Mouse (Mus musculus) midbrain, embryonic 14.5 days (tissue): ENCODE data around the gene Mboat2. TPM values are rescaled to one million over a fixed set of nuclear protein-coding genes. Genes with fewer than 3 reads are reported as not detected.
A peak's percentile ranks its signal among the peaks of the same experiment; 100 is the strongest.

Experiments used
- ATAC-seq: fragments of 200-750 bp; cut with Nextera tagmentation; 2 replicates; pipeline ENCODE4 v1.8.0; 2017; ENCODE audit warnings: moderate number of reproducible peaks, moderate library complexity; ENCODE audit not compliant: low FRiP score, low TSS enrichment
- DNase-seq: peaks from one replicate; pipeline ENCODE4 v3.0.0-alpha.2; 2015
- H3K27ac ChIP-seq: fragments of 300-500 bp; sonication (generic); replicated peaks from 2 replicates; pipeline ENCODE4 v1.5.1; 2014; ENCODE audit warnings: mild to moderate bottlenecking, low read depth, low read length, moderate library complexity
- H3K27me3 ChIP-seq: fragments of 300-500 bp; sonication (generic); 2 replicates; pipeline ENCODE4 v1.6.1; 2014; ENCODE audit warnings: low read length, control low read depth, mixed read lengths; ENCODE audit not compliant: control insufficient read depth, insufficient read depth
- H3K36me3 ChIP-seq: fragments of 300-500 bp; sonication (generic); 2 replicates; pipeline ENCODE4 v1.6.1; 2014; ENCODE audit warnings: low read length, control low read depth; ENCODE audit not compliant: control insufficient read depth, insufficient read depth
- H3K4me1 ChIP-seq: fragments of 300-500 bp; sonication (generic); 2 replicates; pipeline ENCODE4 v1.6.1; 2014; ENCODE audit warnings: mild to moderate bottlenecking, antibody characterized with exemption, low read length, control low read depth; ENCODE audit not compliant: control insufficient read depth, insufficient read depth
- H3K4me2 ChIP-seq: fragments of 300-500 bp; sonication (generic); 2 replicates; pipeline ENCODE4 v1.6.1; 2014; ENCODE audit warnings: mild to moderate bottlenecking, low read length, moderate library complexity
- H3K4me3 ChIP-seq: fragments of 300-500 bp; sonication (generic); replicated peaks from 2 replicates; pipeline ENCODE4 v1.5.1; 2014; ENCODE audit warnings: low read depth, low read length
- H3K9ac ChIP-seq: fragments of 300-500 bp; sonication (generic); replicated peaks from 2 replicates; pipeline ENCODE4 v1.6.1; 2014; ENCODE audit warnings: mild to moderate bottlenecking, low read length, moderate library complexity
- H3K9me3 ChIP-seq: fragments of 300-500 bp; sonication (generic); 2 replicates; pipeline ENCODE4 v1.6.1; 2016; ENCODE audit warnings: low read length, control low read depth, mixed read lengths; ENCODE audit not compliant: control insufficient read depth
- WGBS: fragments of 180-500 bp; shearing (Covaris S2); extraction: QIAGEN DNeasy Blood & Tissue Kit; methylation state at CpG from one replicate; pipeline ENCODE4 v1.1.7; 2014; 5-methylcytosine and 5-hydroxymethylcytosine counted together
- polyA plus RNA-seq: library from polyadenylated mRNA; unstranded; fragments of >200 nt; fragmentation: Nextera tagmentation; extraction: Ambion mirVana; gene quantifications from 2 replicates; pipeline ENCODE4 v1.2.1, GENCODE M21; 2014

The Mboat2 gene
- polyA plus RNA-seq, 1 experiment from 2014 or later: 91.0 TPM

GRCm38 (mm10) chr12:24886800-24887199, 56.1 kb downstream of the Mboat2 start:
- no peaks in the 10 kb centered on the region for H3K27me3 ChIP-seq
- H3K4me2 ChIP-seq: no peak overlapping the region
- ATAC-seq: no peak
- no peak overlapping the region for H3K4me3 ChIP-seq
- H3K9me3 ChIP-seq: no peaks in the 10 kb centered on the region
- H3K4me1 ChIP-seq: no peaks in the 10 kb centered on the region
- peaks cover 44% of the 10 kb centered on the region for H3K36me3 ChIP-seq
- no peak overlapping the region for H3K27ac ChIP-seq
- no peak for DNase-seq
- H3K9ac ChIP-seq: no peak overlapping the region

DNA sequence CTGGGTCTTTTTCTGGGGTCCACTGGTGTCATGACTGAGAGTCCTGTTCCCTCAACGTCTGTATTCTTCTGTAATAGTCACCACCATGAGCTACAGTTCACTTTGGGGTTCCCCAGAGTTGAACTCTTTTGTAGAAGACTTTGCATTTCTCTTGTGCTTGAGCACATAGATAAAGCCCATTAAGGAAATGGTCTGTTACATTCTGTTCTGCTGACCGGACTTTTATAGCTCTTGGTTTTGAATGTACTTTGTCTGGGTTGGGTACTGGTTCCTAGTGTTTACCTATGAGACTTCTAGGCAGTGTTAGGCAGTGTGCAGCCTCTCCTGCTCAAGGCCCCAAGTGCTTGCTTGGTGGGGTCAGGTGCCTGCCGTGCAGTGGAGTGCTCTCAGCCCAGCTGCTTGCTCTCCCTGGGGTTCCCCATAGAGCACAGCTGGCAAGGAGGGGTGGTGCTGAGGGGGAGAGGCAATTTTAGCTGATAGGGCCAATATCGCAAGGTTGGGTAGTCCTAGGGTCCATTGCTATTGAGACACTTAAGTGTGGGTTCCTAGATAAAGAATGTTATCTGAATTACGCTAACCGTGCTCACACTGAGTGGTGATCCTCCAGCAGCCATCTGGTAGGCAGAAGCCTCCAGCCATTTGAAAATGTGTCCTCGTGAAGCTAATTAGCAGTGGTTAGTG, 58.8 kb downstream of the Mboat2 start:
- no peaks in the 10 kb centered on the region for H3K27me3 ChIP-seq
- no peaks in the 10 kb centered on the region for H3K9me3 ChIP-seq
- peaks cover 11% of the 10 kb centered on the region for H3K4me1 ChIP-seq
- no peak overlapping the region for H3K4me3 ChIP-seq
- DNase-seq (no peak), ATAC-seq (no peak)
- WGBS: 78% methylated on average over 7 of the region's 7 CpGs
- H3K27ac ChIP-seq: no peak overlapping the region
- H3K9ac ChIP-seq: no peak overlapping the region
- peaks cover 24% of the 10 kb centered on the region for H3K36me3 ChIP-seq
- no peak overlapping the region for H3K4me2 ChIP-seq

DNA sequence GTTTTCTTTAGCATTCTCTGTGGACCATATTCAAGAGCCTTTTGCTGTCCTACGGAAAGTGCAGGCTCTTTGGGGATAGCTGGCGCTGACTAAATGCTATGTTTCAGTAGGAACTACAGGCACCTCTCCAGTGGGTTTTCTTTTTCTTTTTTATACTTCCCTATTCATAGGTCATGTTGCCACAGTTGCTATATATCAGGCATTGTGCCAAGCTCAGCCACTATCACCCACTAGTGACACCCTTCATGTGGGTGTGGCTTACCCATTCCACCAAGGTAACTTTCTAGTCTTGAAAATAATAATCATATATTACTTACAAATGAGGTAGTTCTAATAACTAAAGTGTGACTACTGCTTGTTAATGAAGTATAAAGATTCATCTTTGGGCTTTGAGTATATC, 59.5 kb downstream of the Mboat2 start:
- Histone ChIP-seq H3K27me3 (no peaks in the 10 kb centered on the region), H3K4me3 (no peak overlapping the region), H3K9me3 (no peaks in the 10 kb centered on the region), H3K4me2 (no peak overlapping the region), H3K36me3 (peaks cover 20% of the 10 kb centered on the region), H3K4me1 (peaks cover 11% of the 10 kb centered on the region), H3K9ac (no peak overlapping the region), H3K27ac (no peak overlapping the region)
- no peak for DNase-seq
- ATAC-seq: no peak
- whole genome bisulfite sequencing: 82% methylated on average over 2 of the region's 2 CpGs

DNA sequence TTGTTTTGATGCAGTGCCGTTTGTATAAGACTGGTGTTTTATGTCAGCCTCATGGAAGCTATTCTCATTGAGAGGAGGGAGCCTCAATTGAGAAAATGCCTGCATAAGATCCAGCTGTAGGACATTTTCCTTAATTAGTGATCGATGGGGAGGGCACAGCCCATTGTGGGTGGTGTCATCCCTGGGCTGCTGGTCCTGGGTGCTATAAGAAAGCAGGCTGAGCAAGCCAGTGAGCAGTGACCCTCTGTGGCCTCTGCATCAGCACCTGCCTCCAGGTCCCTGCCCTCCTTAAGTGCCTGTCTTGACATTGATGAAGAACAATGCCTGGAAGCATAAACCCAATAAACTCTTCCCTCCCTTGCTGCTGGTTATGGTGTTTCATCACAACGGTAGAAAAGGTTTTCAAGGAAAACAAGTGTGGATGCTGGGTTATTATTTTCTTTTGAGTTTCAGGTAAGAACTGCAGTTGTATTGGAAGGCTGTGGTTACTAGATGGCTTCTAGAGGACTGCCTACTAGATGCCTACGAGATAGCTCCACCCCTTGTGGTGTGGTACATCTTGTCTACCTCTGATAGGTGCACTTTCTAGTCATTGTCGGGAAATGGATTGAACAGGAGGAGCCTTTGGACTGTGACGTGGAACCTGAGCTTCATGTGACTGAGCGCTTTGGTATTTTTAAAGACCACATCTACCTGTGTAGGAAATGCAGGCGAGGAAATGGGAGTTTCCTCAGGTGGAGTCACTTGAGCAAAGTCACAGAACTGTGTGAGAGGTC, 60.2 kb downstream of the Mboat2 start:
- ATAC-seq: no peak
- no peak for DNase-seq
- H3K27me3 ChIP-seq: no peaks in the 10 kb centered on the region
- H3K9ac ChIP-seq: no peak overlapping the region
- H3K4me3 ChIP-seq: no peak overlapping the region
- WGBS: 95% methylated on average over 8 of the region's 8 CpGs
- no peaks in the 10 kb centered on the region for H3K9me3 ChIP-seq
- peaks cover 11% of the 10 kb centered on the region for H3K4me1 ChIP-seq
- H3K36me3 ChIP-seq: peaks cover 23% of the 10 kb centered on the region
- H3K27ac ChIP-seq: no peak overlapping the region
- H3K4me2 ChIP-seq: no peak overlapping the region

GRCm38 (mm10) chr12:24892536-24892935, 61.9 kb downstream of the Mboat2 start:
- no peaks in the 10 kb centered on the region for H3K27me3 ChIP-seq
- peaks cover 17% of the 10 kb centered on the region for H3K4me1 ChIP-seq
- H3K9me3 ChIP-seq: no peaks in the 10 kb centered on the region
- no peak for ATAC-seq
- H3K4me3 ChIP-seq: no peak overlapping the region
- DNase-seq: no peak
- WGBS: 89% methylated on average over 4 of the region's 4 CpGs
- H3K9ac ChIP-seq: no peak overlapping the region
- H3K4me2 ChIP-seq: no peak overlapping the region
- H3K27ac ChIP-seq: no peak overlapping the region
- H3K36me3 ChIP-seq: peaks cover 23% of the 10 kb centered on the region

- H3K4me1 ChIP-seq: peaks cover 17% of the 10 kb centered on the region
- peak overlapping the region; percentile 55 for H3K27ac ChIP-seq
- no peak overlapping the region for H3K9ac ChIP-seq
- ATAC-seq (peak; percentile 43; the same call in 1 of the 2 replicates), DNase-seq (peak; percentile 47)
- peaks cover 17% of the 10 kb centered on the region for H3K36me3 ChIP-seq
- WGBS: 20% methylated on average over 10 of the region's 10 CpGs
- H3K4me3 ChIP-seq: no peak overlapping the region
- no peak overlapping the region for H3K4me2 ChIP-seq
- H3K27me3 ChIP-seq: no peaks in the 10 kb centered on the region
- H3K9me3 ChIP-seq: no peaks in the 10 kb centered on the region
These were observed 63.2 kb downstream of the Mboat2 start for GRCm38 (mm10) chr12:24893777-24894468.

- no peaks in the 10 kb centered on the region for H3K27me3 ChIP-seq
- no peaks in the 10 kb centered on the region for H3K9me3 ChIP-seq
- H3K4me2 ChIP-seq: no peak overlapping the region
- peaks cover 17% of the 10 kb centered on the region for H3K4me1 ChIP-seq
- no peak overlapping the region for H3K9ac ChIP-seq
- WGBS: 87% methylated on average over 5 of the region's 5 CpGs
- H3K27ac ChIP-seq: no peak overlapping the region
- ATAC-seq (no peak), DNase-seq (no peak)
- H3K4me3 ChIP-seq: no peak overlapping the region
- H3K36me3 ChIP-seq: peaks cover 28% of the 10 kb centered on the region
These were observed 64.7 kb downstream of the Mboat2 start for GRCm38 (mm10) chr12:24895352-24895751.

- peaks cover 29% of the 10 kb centered on the region for H3K36me3 ChIP-seq
- no peaks in the 10 kb centered on the region for H3K27me3 ChIP-seq
- H3K9ac ChIP-seq: no peak overlapping the region
- WGBS: 64% methylated on average over 4 of the region's 4 CpGs
- H3K4me2 ChIP-seq: no peak overlapping the region
- DNase-seq (no peak), ATAC-seq (no peak)
- peaks cover 17% of the 10 kb centered on the region for H3K4me1 ChIP-seq
- H3K27ac ChIP-seq: no peak overlapping the region
- H3K9me3 ChIP-seq: no peaks in the 10 kb centered on the region
- no peak overlapping the region for H3K4me3 ChIP-seq
These were observed 66.7 kb downstream of the Mboat2 start for GRCm38 (mm10) chr12:24897354-24897753.
